Mouse (Mus musculus): ENCODE measurements around the gene Akap6.

GRCm38 (mm10) chr12:52851221-52851620, 152.0 kb downstream of the Akap6 start:
- TF ChIP-seq POLR2A (IDR thresholded peaks at IDR 0.05; ENCODE audit: insufficient read length, low read depth) (no peak), E2F4 (IDR thresholded peaks at IDR 0.05; ENCODE audit: insufficient read depth) (no peak), REST (IDR thresholded peaks at IDR 0.05; ENCODE audit: insufficient read depth, insufficient read length) (no peak), USF1 (IDR thresholded peaks at IDR 0.05; ENCODE audit: low read depth) (no peak), MAX (IDR thresholded peaks at IDR 0.05; ENCODE audit: low read depth) (no peak), MYOD1 (IDR thresholded peaks at IDR 0.05; ENCODE audit: control insufficient read depth in 1 of 3, insufficient read length in 2 of 3, low read depth in 2 of 3) (no peak), MYOG (IDR thresholded peaks at IDR 0.05; ENCODE audit: control insufficient read depth in 1 of 3, insufficient read depth in 1 of 3, insufficient read length in 2 of 3, low read depth in 2 of 3) (no peak), TCF3 (IDR thresholded peaks at IDR 0.05; ENCODE audit: insufficient read length, low read depth) (no peak), CEBPB (IDR thresholded peaks at IDR 0.05; ENCODE audit: insufficient read depth, poor library complexity, severe bottlenecking) (no peak), TCF12 (IDR thresholded peaks at IDR 0.05; ENCODE audit: insufficient read depth, poor library complexity, severe bottlenecking) (no peak), POLR2AphosphoS2 (IDR thresholded peaks at IDR 0.05; ENCODE audit: insufficient read length, low read depth) (no peak)

Measured in myocyte (in vitro differentiated cells).